Mouse (Mus musculus) cerebral cortex, adult 2 months (tissue): ENCODE results near the gene Dzip1.

Experiments
- WGBS: fragments of 180-500 bp; shearing (Covaris S2); methylation state at CpG from one replicate; pipeline ENCODE4 v1.1.7; 2018; 5-methylcytosine and 5-hydroxymethylcytosine counted together

The Dzip1 gene

GRCm38 (mm10) chr14:118924673-118925615, at the start of gene Dzip1:
Gene Dzip1, minus strand, starts transcription at chr14:118925460.
- WGBS = 2% methylated on average over 55 of the region's 55 CpGs

GRCm38 (mm10) chr14:118972268-118972667, 47.0 kb upstream of the Dzip1 start:
- WGBS = 75% methylated on average over 6 of the region's 6 CpGs

GRCm38 (mm10) chr14:118967646-118968045, 42.4 kb upstream of the Dzip1 start:
- WGBS = 88% methylated on average over 7 of the region's 7 CpGs

GRCm38 (mm10) chr14:118965356-118966000, 40.2 kb upstream of the Dzip1 start:
- WGBS = 97% methylated on average over 4 of the region's 4 CpGs

- 65% methylated on average over 3 of the region's 3 CpGs for WGBS
Measured at GRCm38 (mm10) chr14:118958010-118958409, 32.8 kb upstream of the Dzip1 start.

GRCm38 (mm10) chr14:118951912-118952583, 26.8 kb upstream of the Dzip1 start:
- WGBS = 86% methylated on average over 9 of the region's 9 CpGs

- 50% methylated on average over 1 of the region's 1 CpGs for WGBS
Measured at GRCm38 (mm10) chr14:118948841-118949240, 23.6 kb upstream of the Dzip1 start.

GRCm38 (mm10) chr14:118944702-118945101, 19.4 kb upstream of the Dzip1 start:
- 81% methylated on average over 2 of the region's 2 CpGs for WGBS

- 47% methylated on average over 12 of the region's 12 CpGs for WGBS
Measured at GRCm38 (mm10) chr14:118942076-118942475, 16.8 kb upstream of the Dzip1 start.

- 59% methylated on average over 4 of the region's 4 CpGs for WGBS
Measured at GRCm38 (mm10) chr14:118940796-118941495, 15.7 kb upstream of the Dzip1 start.

- under 1% methylated on average over 7 of the region's 7 CpGs for WGBS
Measured at GRCm38 (mm10) chr14:118938551-118938950, 13.3 kb upstream of the Dzip1 start.

GRCm38 (mm10) chr14:118937533-118938492, 12.6 kb upstream of the Dzip1 start, which contains the start of gene Dnajc3:
Gene Dnajc3, plus strand, starts transcription at chr14:118937976.
- under 1% methylated on average over 123 of the region's 124 CpGs for WGBS

- WGBS = 43% methylated on average over 4 of the region's 4 CpGs
Measured at GRCm38 (mm10) chr14:118936952-118937351, 11.7 kb upstream of the Dzip1 start.

- 71% methylated on average over 3 of the region's 3 CpGs for WGBS
Measured at GRCm38 (mm10) chr14:118936236-118936635, 11.0 kb upstream of the Dzip1 start.

- WGBS = 90% methylated on average over 9 of the region's 9 CpGs
Measured at GRCm38 (mm10) chr14:118934686-118935085, 9.4 kb upstream of the Dzip1 start.

GRCm38 (mm10) chr14:118932956-118933355, 7.7 kb upstream of the Dzip1 start:
- WGBS = 68% methylated on average over 8 of the region's 8 CpGs

GRCm38 (mm10) chr14:118931181-118931580, 5.9 kb upstream of the Dzip1 start:
- WGBS = 82% methylated on average over 2 of the region's 2 CpGs

- WGBS = 91% methylated on average over 2 of the region's 2 CpGs
Measured at GRCm38 (mm10) chr14:118930777-118931176, 5.5 kb upstream of the Dzip1 start.

- WGBS = 72% methylated on average over 2 of the region's 2 CpGs
Measured at GRCm38 (mm10) chr14:118929779-118930178, 4.5 kb upstream of the Dzip1 start.

- WGBS = 88% methylated on average over 3 of the region's 3 CpGs
Measured at GRCm38 (mm10) chr14:118928565-118928964, 3.3 kb upstream of the Dzip1 start.
